12 mouse cellular contexts compared by ENCODE assay signal in genomic region chr9:106353779-106354178, GRCm38 (mm10). TPM values are rescaled to one million over a fixed set of nuclear protein-coding genes. Genes with fewer than 3 reads are reported as not detected.
DNase-seq lines count a peak whose midpoint lies in the region; ATAC-seq and TF ChIP-seq lines count a peak whose summit lies in the region.
"Had no signal": no experiment of that assay in that cellular context is flagged by ENCODE, and none has a peak within 500 bp of the region (broad histone marks: within the 10 kb centered on the region; RNA-seq: fewer than 3 reads in every experiment).

No protein-coding gene starts in this region.

- peak; percentile 36; the same call in 1 of the 2 replicates for TF ChIP-seq EP300 in lung, postnatal 0 days (IDR thresholded peaks at IDR 0.05)

- TF ChIP-seq CTCF in lung, postnatal 0 days (IDR thresholded peaks at IDR 0.05): no peak
- no peak for TF ChIP-seq CTCF in lung, adult 2 months (IDR thresholded peaks at IDR 0.05; ENCODE audit: insufficient read depth, low read length)

- no peak overlapping the region for H3K4me2 ChIP-seq in lung, postnatal 0 days (replicated peaks; ENCODE audit: low read depth, low read length)
- no peak overlapping the region for H3K4me2 ChIP-seq in liver, embryonic 15.5 days
- H3K4me2 ChIP-seq: hindbrain, embryonic 12.5 days had no signal

- no peaks in the 10 kb centered on the region for H3K36me3 ChIP-seq in lung, postnatal 0 days (ENCODE audit: insufficient read depth, low read length)
- H3K36me3 ChIP-seq in embryonic facial prominence, embryonic 10.5 days (replicated peaks): peaks cover 11% of the 10 kb centered on the region; the same call in 1 of the 2 replicates
- no peaks in the 10 kb centered on the region for H3K36me3 ChIP-seq in liver, embryonic 15.5 days (replicated peaks)
- H3K36me3 ChIP-seq: hindbrain, embryonic 12.5 days had no signal

- ATAC-seq in lung, postnatal 0 days: peak; percentile 77
- peak; percentile 18; the same call in 1 of the 2 replicates for ATAC-seq in liver, embryonic 15.5 days (ENCODE audit: insufficient read depth)

- DNase-seq in heart, adult 11 months: peak; percentile 95
- no peak for DNase-seq in heart, adult 9 months (ENCODE audit: low spot score in 2 of 2)
- peak; percentile 71 for DNase-seq in lung, postnatal 0 days (ENCODE audit: low spot score)
- no peak for DNase-seq in lung, adult 2 months
- no peak for DNase-seq in embryonic facial prominence, embryonic 10.5 days (ENCODE audit: low spot score)
- DNase-seq in embryo, embryonic 10.5 days (ENCODE audit: low spot score): no peak
- DNase-seq in right cerebral cortex, postnatal 10 days (ENCODE audit: low spot score in 2 of 2): no peak
- DNase-seq: cerebellum, adult 2 months; right cerebral cortex, adult 18-20 months had no signal

- H3K4me3 ChIP-seq in lung, postnatal 0 days (ENCODE audit: low read depth, low read length): no peak overlapping the region
- H3K4me3 ChIP-seq in lung, adult 2 months (replicated peaks; ENCODE audit: extremely low read depth, low read depth, low read length): no peak overlapping the region
- no peak overlapping the region for H3K4me3 ChIP-seq in embryonic facial prominence, embryonic 10.5 days
- no peak overlapping the region for H3K4me3 ChIP-seq in liver, embryonic 15.5 days (replicated peaks)
- H3K4me3 ChIP-seq: hindbrain, embryonic 12.5 days had no signal

- H3K9ac ChIP-seq in lung, postnatal 0 days (replicated peaks; ENCODE audit: low read depth): no peak overlapping the region
- H3K9ac ChIP-seq in liver, embryonic 15.5 days: no peak overlapping the region
- H3K9ac ChIP-seq: hindbrain, embryonic 12.5 days had no signal

- WGBS in lung, postnatal 0 days: 13% methylated on average over 6 of the region's 6 CpGs
- 20% methylated on average over 6 of the region's 6 CpGs for WGBS in lung, adult 2 months
- 57% methylated on average over 6 of the region's 6 CpGs for WGBS in embryonic facial prominence, embryonic 10.5 days
- 42% methylated on average over 6 of the region's 6 CpGs for WGBS in liver, embryonic 15.5 days (ENCODE audit: insufficient replicate concordance)

- H3K27me3 ChIP-seq in lung, postnatal 0 days (replicated peaks; ENCODE audit: insufficient read depth, low read length): no peaks in the 10 kb centered on the region
- no peaks in the 10 kb centered on the region for H3K27me3 ChIP-seq in embryonic facial prominence, embryonic 10.5 days (replicated peaks; ENCODE audit: low read depth, poor library complexity, severe bottlenecking)
- H3K27me3 ChIP-seq in liver, embryonic 15.5 days: no peaks in the 10 kb centered on the region
- H3K27me3 ChIP-seq: CH12.LX; hindbrain, embryonic 12.5 days had no signal

- no peaks in the 10 kb centered on the region for H3K9me3 ChIP-seq in lung, postnatal 0 days (ENCODE audit: low read length)
- H3K9me3 ChIP-seq in embryonic facial prominence, embryonic 10.5 days: no peaks in the 10 kb centered on the region
- no peaks in the 10 kb centered on the region for H3K9me3 ChIP-seq in liver, embryonic 15.5 days (replicated peaks)
- H3K9me3 ChIP-seq: hindbrain, embryonic 12.5 days had no signal

- H3K27ac ChIP-seq in lung, postnatal 0 days (ENCODE audit: low read length): peak overlapping the region; percentile 44
- H3K27ac ChIP-seq in embryonic facial prominence, embryonic 10.5 days (replicated peaks): peak overlapping the region; percentile 95
- no peak overlapping the region for H3K27ac ChIP-seq in liver, embryonic 15.5 days (replicated peaks)
- H3K27ac ChIP-seq: hindbrain, embryonic 12.5 days had no signal

- no peak for TF ChIP-seq POLR2A in lung, adult 2 months (IDR thresholded peaks at IDR 0.05; ENCODE audit: borderline replicate concordance, extremely low read depth, low read depth, low read length)

- H3K4me1 ChIP-seq in lung, postnatal 0 days (ENCODE audit: insufficient read depth, low read depth, low read length): peaks cover 12% of the 10 kb centered on the region
- H3K4me1 ChIP-seq in lung, adult 2 months (ENCODE audit: control insufficient read depth, insufficient read depth, low read length): peaks cover 2% of the 10 kb centered on the region; the same call in 1 of the 2 replicates
- H3K4me1 ChIP-seq in embryonic facial prominence, embryonic 10.5 days: peaks cover 100% of the 10 kb centered on the region
- peaks cover 7% of the 10 kb centered on the region for H3K4me1 ChIP-seq in liver, embryonic 15.5 days (replicated peaks)

RNA-seq across cellular contexts. Expression of gene Dusp7, which starts 14.7 kb away (rescaled TPM):
- 25.7 and 27.8 TPM in 2 replicates for polyA plus RNA-seq in lung, postnatal 0 days (2015; fragmentation: Nextera tagmentation; extraction: Ambion mirVana)
- 223 and 262 TPM in 2 replicates for polyA plus RNA-seq in lung, adult 2 months (2012; rRNA removed)
- 29.5 and 30.8 TPM in 2 replicates for polyA plus RNA-seq in embryonic facial prominence, embryonic 10.5 days (2016; fragmentation: Nextera tagmentation; extraction: Ambion mirVana)
- 3.4 and 5.1 TPM in 2 replicates for polyA plus RNA-seq in liver, embryonic 15.5 days (2015; fragmentation: Nextera tagmentation; extraction: Ambion mirVana)

Comparison
In these comparisons a context has a peak if more than half of its experiments do, and no peak if none do; other contexts are left out.
1. DNase-seq: peak in heart, adult 11 months (single experiment) and lung, postnatal 0 days (single experiment); none in heart, adult 9 months (0 of 2), lung, adult 2 months (single experiment), embryonic facial prominence, embryonic 10.5 days (single experiment), embryo, embryonic 10.5 days (single experiment) and right cerebral cortex, postnatal 10 days (0 of 2).